Mouse (Mus musculus) ES-E14 (cell line): Measurements from ENCODE around the gene Pard3.

ENCODE experiments used
- CHD2 ChIP-seq: IDR thresholded peaks from 2 replicates; pipeline ENCODE4 v1.6.1; 2014; ENCODE audit warnings: mild to moderate bottlenecking, low read depth, low read length, inconsistent platforms
- HCFC1 ChIP-seq: IDR thresholded peaks from 2 replicates; pipeline ENCODE4 v1.6.1; 2012; ENCODE audit warnings: low read length, inconsistent platforms, borderline replicate concordance; ENCODE audit not compliant: insufficient read depth
- MAFK ChIP-seq: IDR thresholded peaks from 2 replicates; pipeline ENCODE4 v1.6.1; 2014; ENCODE audit warnings: mild to moderate bottlenecking, low read depth, low read length, inconsistent platforms; ENCODE audit not compliant: insufficient read depth
- ZC3H11A ChIP-seq: IDR thresholded peaks from 2 replicates; pipeline ENCODE4 v1.6.1; 2012; ENCODE audit warnings: low read depth, mild to moderate bottlenecking, inconsistent platforms, low read length, borderline replicate concordance
- ZNF384 ChIP-seq: IDR thresholded peaks from 2 replicates; pipeline ENCODE4 v1.6.1; 2012; ENCODE audit warnings: low read depth, low read length, inconsistent platforms

- TF ChIP-seq ZNF384, result no peak
- TF ChIP-seq CHD2, result no peak
- no peak for TF ChIP-seq MAFK
- TF ChIP-seq HCFC1, result no peak
- no peak for TF ChIP-seq ZC3H11A
Measured at GRCm38 (mm10) chr8:127251476-127251875, 187.8 kb downstream of the Pard3 start.
